Mouse (Mus musculus): Measurements from ENCODE around the gene Mtfmt.

Mtfmt gene

DNA sequence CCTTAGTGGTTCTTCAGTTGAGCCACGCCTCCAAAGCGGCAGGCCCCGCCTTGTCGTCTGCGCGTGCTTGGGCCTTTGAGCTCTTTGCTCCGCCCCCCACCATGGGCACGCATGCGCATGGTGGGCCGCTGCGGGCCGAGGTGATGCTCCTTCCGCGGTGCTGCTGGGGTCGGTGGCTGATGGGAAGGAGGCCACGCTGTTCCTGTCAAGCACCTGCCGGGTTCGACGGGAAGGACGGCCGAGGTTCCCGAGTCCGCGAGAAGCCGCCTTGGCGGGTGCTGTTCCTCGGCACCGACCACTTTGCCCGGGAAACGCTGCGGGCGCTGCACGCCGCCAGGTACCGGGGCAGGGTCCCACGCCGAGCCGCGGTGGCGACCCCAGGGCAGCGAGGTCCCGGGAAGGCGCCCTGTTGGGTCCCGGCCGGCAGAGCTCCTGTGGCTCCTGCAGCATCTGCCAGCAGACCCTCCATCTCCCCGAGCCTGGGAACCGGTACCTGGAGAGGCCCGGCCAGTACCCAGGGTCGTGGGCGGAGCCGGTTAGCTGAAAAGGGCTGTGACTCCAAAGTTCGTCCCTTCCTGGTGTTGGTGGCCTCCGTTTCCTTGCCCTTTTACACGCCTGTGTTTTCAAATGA lies at the start of gene Mtfmt:
Gene Mtfmt, plus strand, starts transcription at position 112 of the 631 bp plus-strand sequence.
- peak; percentile 90 for DNase-seq (ENCODE audit: low spot score)

DNA sequence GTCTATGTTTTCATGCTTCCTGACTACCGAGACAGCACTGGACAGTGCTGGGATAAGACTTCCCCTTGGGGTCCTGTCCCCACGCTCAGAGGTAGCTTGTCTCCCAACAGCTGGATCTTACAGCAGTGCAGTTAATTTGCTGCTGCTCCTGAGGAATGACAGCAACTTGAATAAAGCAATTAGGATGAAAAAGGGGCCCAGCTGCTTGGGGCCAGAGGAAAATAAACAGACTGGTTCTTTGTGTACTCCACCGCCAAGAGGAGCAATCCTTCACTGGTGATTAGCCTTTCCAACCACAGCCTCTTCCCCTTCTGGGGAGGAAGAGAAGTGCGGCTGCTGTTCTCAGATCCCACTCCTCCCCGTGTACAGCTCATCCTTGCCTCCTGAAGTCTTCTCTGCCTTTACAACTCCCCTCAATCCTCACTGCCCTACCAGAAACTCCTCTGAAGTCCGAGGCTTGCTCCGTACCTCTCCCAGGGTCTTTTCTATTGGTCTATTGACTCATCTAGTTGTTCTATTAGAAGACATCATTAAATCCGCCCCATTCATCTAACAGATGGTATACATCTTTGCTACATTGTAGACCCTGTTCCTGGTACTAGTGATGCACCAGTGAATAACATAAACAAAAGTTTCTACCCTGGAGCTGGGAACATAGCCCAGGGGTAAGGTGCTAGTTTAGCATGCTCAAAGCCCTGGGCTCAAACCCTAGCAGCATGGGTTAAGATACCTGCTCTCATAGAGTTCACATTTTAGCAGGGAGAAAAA lies 49.0 kb upstream of the Mtfmt start:
- no peak for DNase-seq (ENCODE audit: low spot score)

GRCm38 (mm10) chr9:65390752-65391612 lies 44.6 kb upstream of the Mtfmt start:
- no peak for DNase-seq (ENCODE audit: low spot score)

GRCm38 (mm10) chr9:65391613-65391964 lies 44.0 kb upstream of the Mtfmt start, which contains the start of gene Kbtbd13:
Gene Kbtbd13 (minus strand): TSS chr9:65391652.
- no peak for DNase-seq (ENCODE audit: low spot score)

GRCm38 (mm10) chr9:65392638-65393364 lies 42.8 kb upstream of the Mtfmt start:
- peak; percentile 51 for DNase-seq (ENCODE audit: low spot score)

DNA sequence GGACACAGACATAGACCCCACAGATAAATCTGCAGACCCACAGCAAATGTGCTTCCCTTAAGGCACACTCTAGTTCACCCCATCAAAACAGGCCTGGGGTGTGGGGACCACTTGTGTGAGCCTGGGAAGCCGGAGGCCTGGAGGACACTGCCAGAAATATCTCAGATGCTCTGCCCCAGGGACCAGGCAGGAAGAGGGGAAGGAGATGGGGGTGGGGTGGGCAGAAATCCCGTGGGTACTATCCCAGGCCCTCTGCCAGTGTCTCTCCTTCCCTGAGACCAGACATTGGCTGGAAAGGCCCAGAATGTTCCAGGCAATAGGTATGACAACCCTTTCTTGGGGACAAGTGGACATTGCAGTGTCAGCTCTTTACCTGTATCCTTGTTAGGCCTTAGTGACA lies 42.0 kb upstream of the Mtfmt start:
- no peak for DNase-seq (ENCODE audit: low spot score)

DNA sequence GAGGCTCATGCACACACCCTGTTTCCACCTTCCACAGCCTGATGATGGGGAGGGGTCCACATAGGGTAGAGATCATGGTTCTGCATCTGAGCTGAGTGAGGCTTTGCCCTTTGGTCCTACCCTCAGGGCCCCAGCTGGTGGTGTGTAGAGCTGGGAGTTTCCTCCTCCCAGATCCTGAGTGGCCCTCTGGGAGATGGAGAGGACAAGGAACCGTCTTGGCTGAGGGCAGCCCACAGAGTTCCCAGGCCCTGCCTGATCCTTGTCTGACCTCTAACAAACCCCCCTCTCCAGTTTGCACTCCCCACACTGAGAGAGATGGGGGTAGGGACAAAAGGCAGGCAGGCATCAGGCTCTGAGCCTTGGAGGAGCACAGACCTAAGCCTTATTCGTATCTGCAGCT lies 41.2 kb upstream of the Mtfmt start:
- DNase-seq (ENCODE audit: low spot score), result no peak

GRCm38 (mm10) chr9:65398279-65398678 lies 37.3 kb upstream of the Mtfmt start, which contains the start of gene Rasl12:
Gene Rasl12 (plus strand): TSS chr9:65398506.
- DNase-seq (ENCODE audit: low spot score), result peak; percentile 55

- DNase-seq (ENCODE audit: low spot score), result no peak
Measured at GRCm38 (mm10) chr9:65399934-65400333, 35.6 kb upstream of the Mtfmt start.

- no peak for DNase-seq (ENCODE audit: low spot score)
Measured at GRCm38 (mm10) chr9:65404331-65405183, 31.0 kb upstream of the Mtfmt start.

- DNase-seq (ENCODE audit: low spot score), result no peak
Measured at GRCm38 (mm10) chr9:65405184-65405449, 30.5 kb upstream of the Mtfmt start.

DNA sequence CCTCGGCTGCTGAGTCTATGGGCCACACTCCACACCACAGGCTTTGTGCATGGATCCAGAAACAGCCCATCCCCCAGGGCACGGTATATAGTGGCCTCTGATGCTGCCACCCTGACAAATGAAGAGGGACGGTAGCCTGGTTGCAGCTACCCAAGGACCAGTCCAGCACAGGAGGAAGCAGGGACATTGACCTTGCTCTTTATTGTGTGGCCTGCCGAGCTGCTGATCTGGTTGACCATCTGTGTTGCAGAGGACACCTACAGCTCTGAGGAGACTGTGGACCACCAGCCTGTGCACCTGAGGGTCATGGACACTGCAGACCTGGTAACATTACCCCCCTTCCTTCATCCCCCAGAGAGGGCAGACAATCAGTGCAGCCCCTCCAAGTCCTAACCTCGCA lies 28.3 kb upstream of the Mtfmt start:
- no peak for DNase-seq (ENCODE audit: low spot score)

DNA sequence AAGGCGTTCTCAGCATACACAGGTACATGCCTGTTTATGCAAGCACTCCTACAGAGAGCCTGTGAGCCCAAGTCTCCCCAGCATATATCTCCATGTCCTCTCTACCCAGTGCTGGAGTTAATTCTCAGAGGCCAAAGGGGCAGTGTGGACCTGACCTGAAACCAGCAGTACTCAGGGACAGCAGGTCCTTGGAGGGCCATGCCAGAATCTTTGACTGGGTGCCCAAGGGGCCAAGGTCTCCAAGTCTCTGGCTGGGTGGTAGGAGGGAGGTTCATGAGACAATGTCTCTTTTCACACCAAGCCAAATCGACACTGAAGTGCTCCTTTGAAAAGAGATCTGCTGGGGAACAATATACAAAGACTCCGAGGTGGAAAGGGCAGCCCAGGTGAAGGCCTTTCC lies 27.7 kb upstream of the Mtfmt start:
- no peak for DNase-seq (ENCODE audit: low spot score)

- DNase-seq (ENCODE audit: low spot score), result no peak
Measured at GRCm38 (mm10) chr9:65408871-65409295, 26.7 kb upstream of the Mtfmt start.

DNA sequence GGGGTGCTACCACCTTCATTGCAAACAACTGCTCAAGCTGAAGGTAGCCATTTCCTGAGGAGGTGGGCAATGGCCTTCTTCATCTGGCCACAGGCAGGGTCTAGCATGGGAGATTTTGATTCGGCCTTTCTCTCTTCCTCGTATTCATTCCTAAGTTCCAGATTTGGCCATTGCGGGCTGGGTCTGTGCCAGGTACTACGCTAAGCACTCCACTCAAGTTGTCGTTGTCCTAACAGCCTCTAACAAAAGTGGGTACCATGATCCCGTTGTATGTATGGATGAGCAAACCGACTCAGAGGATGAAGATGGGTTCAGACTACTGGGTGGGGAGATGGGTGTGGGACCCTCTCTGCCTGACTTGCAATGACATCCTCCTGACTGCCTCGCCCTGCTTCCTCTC lies 25.2 kb upstream of the Mtfmt start:
- no peak for DNase-seq (ENCODE audit: low spot score)

DNA sequence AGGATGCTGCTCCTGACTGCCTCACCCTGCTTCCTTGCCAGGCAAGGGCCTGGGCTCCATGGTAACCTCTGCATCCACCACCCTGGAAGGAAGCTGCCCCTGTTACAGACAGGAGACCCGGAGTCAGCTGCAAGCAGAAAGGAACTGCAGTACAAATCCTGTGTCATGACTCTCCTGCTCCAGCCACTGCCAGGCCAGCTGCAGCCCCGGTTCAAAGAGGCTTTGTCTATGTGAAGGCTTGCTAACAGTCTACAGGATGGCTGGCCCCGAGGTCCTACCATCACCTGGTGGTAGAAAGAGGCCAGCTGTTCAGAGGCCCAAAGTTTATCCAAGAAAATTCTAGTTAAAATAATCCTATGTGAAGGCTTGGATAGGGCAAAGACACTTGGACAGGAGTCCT lies 24.3 kb upstream of the Mtfmt start:
- DNase-seq (ENCODE audit: low spot score), result no peak

GRCm38 (mm10) chr9:65417738-65418137 lies 17.8 kb upstream of the Mtfmt start:
- DNase-seq (ENCODE audit: low spot score), result no peak

DNA sequence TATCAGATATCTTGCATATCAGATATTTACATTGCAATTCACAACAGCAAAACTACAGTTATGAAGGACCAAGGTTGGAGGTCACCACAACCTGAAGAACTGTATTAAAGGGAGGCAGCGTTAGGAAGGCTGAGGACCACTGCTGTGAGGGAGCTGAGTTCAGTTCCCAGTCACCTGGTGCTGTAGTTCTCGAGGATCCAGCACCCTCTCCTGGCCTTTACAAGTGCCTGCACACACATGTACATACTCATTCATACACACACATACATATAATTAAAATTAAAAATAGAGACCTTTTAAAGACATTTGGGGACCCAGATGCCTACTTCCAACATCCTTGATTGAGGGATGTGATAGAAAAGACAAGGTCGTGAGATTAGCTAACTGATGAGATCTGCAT lies 15.9 kb upstream of the Mtfmt start:
- no peak for DNase-seq (ENCODE audit: low spot score)

GRCm38 (mm10) chr9:65422760-65423501 lies 12.7 kb upstream of the Mtfmt start, which contains the start of gene Slc51b:
Gene Slc51b (minus strand): TSS chr9:65422955.
- DNase-seq (ENCODE audit: low spot score), result no peak

- no peak for DNase-seq (ENCODE audit: low spot score)
Measured at GRCm38 (mm10) chr9:65424393-65424792, 11.2 kb upstream of the Mtfmt start.

GRCm38 (mm10) chr9:65427511-65427910 lies 8.1 kb upstream of the Mtfmt start:
- no peak for DNase-seq (ENCODE audit: low spot score)
